Mouse (Mus musculus) forebrain, embryonic 13.5 days (tissue): ENCODE measurements around the gene Rasgrp3. TPM values are rescaled to one million over a fixed set of nuclear protein-coding genes. Genes with fewer than 3 reads are reported as not detected.

ENCODE experiments used
- ATAC-seq: fragments of 200-750 bp; cut with Nextera tagmentation; 2 replicates; pipeline ENCODE4 v1.8.0; 2017
- H3K27ac ChIP-seq: fragments of 300-500 bp; sonication (generic); 2 replicates; pipeline ENCODE4 v1.5.1; 2015; ENCODE audit warnings: inconsistent platforms, mild to moderate bottlenecking, moderate library complexity
- H3K27me3 ChIP-seq: fragments of 300-500 bp; sonication (generic); 2 replicates; pipeline ENCODE4 v1.6.1; 2015; ENCODE audit warnings: mild to moderate bottlenecking, inconsistent platforms
- H3K36me3 ChIP-seq: fragments of 300-500 bp; sonication (generic); 2 replicates; pipeline ENCODE4 v1.6.1; 2015; ENCODE audit warnings: mild to moderate bottlenecking, inconsistent platforms; ENCODE audit not compliant: poor library complexity, severe bottlenecking
- H3K4me1 ChIP-seq: fragments of 300-500 bp; sonication (generic); 2 replicates; pipeline ENCODE4 v1.6.1; 2015; ENCODE audit warnings: inconsistent platforms
- H3K4me2 ChIP-seq: fragments of 300-500 bp; sonication (generic); 2 replicates; pipeline ENCODE4 v1.6.1; 2015; ENCODE audit warnings: inconsistent platforms, mild to moderate bottlenecking, moderate library complexity
- H3K4me3 ChIP-seq: fragments of 300-500 bp; sonication (generic); 2 replicates; pipeline ENCODE4 v1.5.1; 2015; ENCODE audit warnings: mild to moderate bottlenecking, inconsistent platforms
- H3K9ac ChIP-seq: fragments of 300-500 bp; sonication (generic); 2 replicates; pipeline ENCODE4 v1.6.1; 2015; ENCODE audit warnings: mild to moderate bottlenecking, inconsistent platforms
- H3K9me3 ChIP-seq: fragments of 300-500 bp; sonication (generic); replicated peaks from 2 replicates; pipeline ENCODE4 v1.6.1; 2016; ENCODE audit warnings: inconsistent platforms
- WGBS: fragments of 180-500 bp; shearing (Covaris S2); methylation state at CpG from one replicate; pipeline ENCODE4 v1.1.7; 2015; 5-methylcytosine and 5-hydroxymethylcytosine counted together
- polyA plus RNA-seq: library from polyadenylated mRNA; unstranded; fragments of >200 nt; fragmentation: Nextera tagmentation; extraction: Ambion mirVana; gene quantifications from 2 replicates; pipeline ENCODE4 v1.2.1, GENCODE M21; 2015

The Rasgrp3 gene
- polyA plus RNA-seq, 1 experiment from 2014 or later, result 5.0 TPM

GRCm38 (mm10) chr17:75575608-75576007 is 139.9 kb downstream of the Rasgrp3 start:
- no peaks in the 10 kb centered on the region for H3K27me3 ChIP-seq
- no peaks in the 10 kb centered on the region for H3K36me3 ChIP-seq
- H3K4me2 ChIP-seq, result no peak overlapping the region
- no peak overlapping the region for H3K4me3 ChIP-seq
- no peaks in the 10 kb centered on the region for H3K4me1 ChIP-seq
- 90% methylated on average over 7 of the region's 7 CpGs for WGBS
- H3K27ac ChIP-seq, result no peak overlapping the region
- no peak for ATAC-seq
- H3K9me3 ChIP-seq, result no peaks in the 10 kb centered on the region
- H3K9ac ChIP-seq, result no peak overlapping the region

Other genes with a start within 250 kb of the Rasgrp3 start
- 30.9 and 31.9 TPM in 2 replicates for gene Fam98a, start 116.0 kb downstream of the Rasgrp3 start, polyA plus RNA-seq